Mouse (Mus musculus) intestine, embryonic 16.5 days (tissue): Measurements from ENCODE around the gene Vars. TPM values are rescaled to one million over a fixed set of nuclear protein-coding genes. Genes with fewer than 3 reads are reported as not detected.
"Not testable (repeated sequence)": the region's sequence is repeated elsewhere in the genome, so short reads cannot be mapped to it uniquely, and the experiment has no call there.

Experiments used
- ATAC-seq: fragments of 200-750 bp; cut with Nextera tagmentation; 2 replicates; pipeline ENCODE4 v1.8.0; 2017; ENCODE audit warnings: moderate TSS enrichment, moderate library complexity
- H3K27ac ChIP-seq: fragments of 300-500 bp; sonication (generic); 2 replicates; pipeline ENCODE4 v1.5.1; 2014; ENCODE audit warnings: mild to moderate bottlenecking, low read length
- H3K27me3 ChIP-seq: fragments of 300-500 bp; sonication (generic); replicated peaks from 2 replicates; pipeline ENCODE4 v1.6.1; 2014; ENCODE audit warnings: low read length, control low read depth, mixed read lengths; ENCODE audit not compliant: control insufficient read depth, insufficient read depth
- H3K36me3 ChIP-seq: fragments of 300-500 bp; sonication (generic); 2 replicates; pipeline ENCODE4 v1.6.1; 2014; ENCODE audit warnings: low read length, control low read depth; ENCODE audit not compliant: control insufficient read depth, insufficient read depth
- H3K4me1 ChIP-seq: fragments of 300-500 bp; sonication (generic); 2 replicates; pipeline ENCODE4 v1.6.1; 2014; ENCODE audit warnings: low read length, control low read depth, mixed read lengths; ENCODE audit not compliant: control insufficient read depth, insufficient read depth
- H3K4me2 ChIP-seq: fragments of 300-500 bp; sonication (generic); 2 replicates; pipeline ENCODE4 v1.6.1; 2014; ENCODE audit warnings: low read depth, low read length, control low read depth
- H3K4me3 ChIP-seq: fragments of 300-500 bp; sonication (generic); 2 replicates; pipeline ENCODE4 v1.5.1; 2014; ENCODE audit warnings: mild to moderate bottlenecking, low read length
- H3K9ac ChIP-seq: fragments of 300-500 bp; sonication (generic); 2 replicates; pipeline ENCODE4 v1.6.1; 2014; ENCODE audit warnings: low read depth, low read length
- H3K9me3 ChIP-seq: fragments of 300-500 bp; sonication (generic); 2 replicates; pipeline ENCODE4 v1.6.1; 2016; ENCODE audit warnings: low read length, control low read depth; ENCODE audit not compliant: control insufficient read depth
- WGBS: fragments of 180-500 bp; shearing (Covaris S2); extraction: QIAGEN DNeasy Blood & Tissue Kit; methylation state at CpG from one replicate; pipeline ENCODE4 v1.1.7; 2014; 5-methylcytosine and 5-hydroxymethylcytosine counted together
- polyA plus RNA-seq: library from polyadenylated mRNA; unstranded; fragments of >200 nt; fragmentation: Nextera tagmentation; extraction: Ambion mirVana; gene quantifications from 2 replicates; pipeline ENCODE4 v1.2.1, GENCODE M21; 2015

Vars gene
- polyA plus RNA-seq, 1 experiment from 2014 or later, result 112 TPM

DNA sequence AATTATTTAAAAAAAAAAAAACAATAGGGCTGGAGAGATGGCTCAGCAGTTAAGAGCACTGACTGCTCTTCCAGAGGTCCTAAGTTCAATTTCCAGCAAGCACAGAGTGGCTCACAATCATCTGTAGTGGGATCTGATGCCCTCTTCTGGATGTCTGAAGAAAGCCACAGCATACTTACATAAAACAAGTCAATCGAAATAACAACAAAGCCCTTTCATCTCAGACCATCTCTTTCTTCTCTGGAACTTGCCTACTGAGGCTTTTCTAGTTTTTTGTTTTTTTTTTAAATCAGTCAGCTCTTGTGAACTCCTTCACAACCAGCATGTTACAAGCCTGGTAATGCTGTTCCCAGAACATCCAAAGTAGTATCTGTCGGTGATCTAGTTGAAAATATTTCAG is 20.1 kb upstream of the Vars start:
- 0 out of 2 replicates have a peak, but pooled peaks cover under 1% of the 10 kb centered on the region for H3K36me3 ChIP-seq
- no peaks in the 10 kb centered on the region for H3K9me3 ChIP-seq
- no peak for ATAC-seq
- H3K4me1 ChIP-seq, result peaks cover 17% of the 10 kb centered on the region
- H3K27ac ChIP-seq, result 0 out of 2 replicates have a peak overlapping the region, but pooled peaks have one; percentile 5
- peak overlapping the region; percentile 89 for H3K4me3 ChIP-seq
- 12% methylated on average over 2 of the region's 2 CpGs for WGBS
- peak overlapping the region; percentile 96 for H3K9ac ChIP-seq
- peak overlapping the region; percentile 80 for H3K4me2 ChIP-seq
- no peaks in the 10 kb centered on the region for H3K27me3 ChIP-seq

DNA sequence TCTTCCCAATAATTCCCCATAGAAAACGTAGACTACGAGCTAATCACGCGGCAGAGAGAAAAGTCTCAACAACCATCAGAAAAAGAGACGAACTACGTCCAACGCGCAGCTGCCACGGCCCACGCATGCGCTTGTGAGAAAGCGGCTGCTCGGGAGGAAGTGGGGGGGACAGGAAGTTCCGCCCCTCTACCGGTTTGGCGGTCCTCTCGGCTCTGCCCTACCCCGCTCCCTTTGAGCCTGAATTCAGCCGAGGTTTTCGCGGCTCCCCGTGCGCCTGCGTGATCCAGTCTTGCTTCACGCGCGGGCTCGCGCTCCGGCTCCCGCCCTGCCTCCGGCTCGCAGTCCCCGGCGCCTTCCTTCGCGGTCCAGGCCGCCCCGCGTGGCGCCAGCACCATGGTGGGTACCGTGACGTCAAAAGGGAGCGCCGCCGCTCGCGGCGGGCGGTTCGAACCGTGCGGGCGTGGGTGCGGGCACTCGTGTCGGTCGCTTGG is 19.1 kb upstream of the Vars start, which contains the start of gene Lsm2:
TSS of gene Lsm2 (plus strand) at position 173 of the 491 bp plus-strand sequence.
- H3K9me3 ChIP-seq, result no peaks in the 10 kb centered on the region
- under 1% methylated on average over 58 of the region's 58 CpGs for WGBS
- peak within 1 kb of the TSS; percentile 96 for H3K9ac ChIP-seq
- peak within 1 kb of the TSS; percentile 89 for H3K4me3 ChIP-seq
- H3K27me3 ChIP-seq, result no peaks in the 10 kb centered on the region
- 0 out of 2 replicates have a peak, but pooled peaks cover 8% of the 10 kb centered on the region for H3K36me3 ChIP-seq
- ATAC-seq, result peak; percentile 94
- H3K27ac ChIP-seq, result peak within 1 kb of the TSS; percentile 99
- H3K4me1 ChIP-seq, result peaks cover 17% of the 10 kb centered on the region
- H3K4me2 ChIP-seq, result peak within 1 kb of the TSS; percentile 80

DNA sequence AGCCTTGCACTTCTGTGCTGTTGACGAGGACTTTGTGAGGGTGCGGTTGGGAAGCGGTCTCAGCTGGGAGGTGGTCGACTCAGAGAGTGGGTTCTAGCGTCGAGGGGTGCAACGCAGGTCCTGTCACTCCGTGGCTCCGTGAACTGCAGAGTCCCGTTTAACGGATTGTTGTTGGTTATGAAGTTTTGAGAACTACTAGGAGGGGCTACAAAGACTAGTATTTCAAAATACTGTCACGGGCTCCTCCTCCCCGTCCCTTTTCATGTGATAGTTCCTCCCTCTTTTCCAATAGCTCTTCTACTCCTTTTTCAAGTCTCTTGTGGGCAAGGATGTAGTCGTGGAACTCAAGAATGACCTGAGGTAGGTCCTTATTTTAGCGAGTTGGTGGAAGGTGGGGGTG is 18.5 kb upstream of the Vars start:
- Histone ChIP-seq H3K36me3 (0 out of 2 replicates have a peak, but pooled peaks cover 8% of the 10 kb centered on the region), H3K27ac (peak overlapping the region; percentile 99), H3K4me3 (peak overlapping the region; percentile 89), H3K9ac (peak overlapping the region; percentile 96), H3K9me3 (no peaks in the 10 kb centered on the region), H3K4me1 (peaks cover 17% of the 10 kb centered on the region), H3K4me2 (peak overlapping the region; percentile 80), H3K27me3 (no peaks in the 10 kb centered on the region)
- no peak; the same call in 1 of the 2 replicates for ATAC-seq
- under 1% methylated on average over 15 of the region's 15 CpGs for WGBS

DNA sequence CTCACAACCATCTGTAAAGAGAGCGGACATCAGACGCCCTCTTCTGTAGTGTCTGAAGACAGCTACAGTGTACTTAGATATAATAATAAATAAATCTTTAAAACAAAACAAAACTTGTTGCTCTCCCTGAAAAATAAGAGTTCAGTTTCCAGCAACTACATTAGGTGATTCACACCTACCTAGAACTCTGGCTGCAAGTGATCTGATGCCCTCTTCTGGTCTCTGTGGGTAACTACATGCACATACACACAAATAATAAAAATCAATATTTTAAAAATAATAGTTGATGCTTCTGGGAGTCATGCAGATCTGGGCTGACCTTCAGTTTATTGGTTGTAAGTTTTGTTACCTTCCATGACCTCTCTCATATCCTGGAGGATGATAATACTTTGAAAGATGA is 16.6 kb upstream of the Vars start:
- ATAC-seq, result no peak
- WGBS, result 72% methylated on average over 2 of the region's 2 CpGs
- H3K36me3 ChIP-seq, result 0 out of 2 replicates have a peak, but pooled peaks cover 8% of the 10 kb centered on the region
- H3K27me3 ChIP-seq, result no peaks in the 10 kb centered on the region
- H3K4me2 ChIP-seq, result no peak overlapping the region
- peaks cover 17% of the 10 kb centered on the region for H3K4me1 ChIP-seq
- H3K27ac ChIP-seq, result no peak overlapping the region
- H3K4me3 ChIP-seq, result no peak overlapping the region
- no peaks in the 10 kb centered on the region for H3K9me3 ChIP-seq
- H3K9ac ChIP-seq, result no peak overlapping the region

DNA sequence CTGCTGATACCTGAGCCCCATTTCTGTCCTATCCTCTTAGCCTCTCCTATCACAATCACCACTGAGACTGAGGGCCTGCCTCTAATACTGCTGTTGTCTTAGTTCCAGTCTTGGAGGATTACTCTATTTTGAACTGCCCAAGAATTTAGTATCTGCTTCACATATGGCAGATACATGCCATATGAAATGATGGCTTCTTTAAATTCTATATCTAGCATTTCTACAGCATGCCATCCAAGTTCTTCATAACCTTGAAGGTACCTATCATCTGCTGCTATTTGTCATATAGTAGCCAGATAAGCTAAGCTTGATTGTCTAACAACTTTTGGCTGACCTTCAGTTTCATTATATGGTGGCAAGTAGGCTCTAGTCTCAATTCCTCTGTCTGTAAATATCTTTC is 6.0 kb upstream of the Vars start:
- peaks cover 2% of the 10 kb centered on the region; the same call in 1 of the 2 replicates for H3K4me1 ChIP-seq
- no peak overlapping the region for H3K4me3 ChIP-seq
- no peaks in the 10 kb centered on the region for H3K36me3 ChIP-seq
- no peak for ATAC-seq
- H3K9me3 ChIP-seq, result no peaks in the 10 kb centered on the region
- no peaks in the 10 kb centered on the region for H3K27me3 ChIP-seq
- no peak overlapping the region for H3K4me2 ChIP-seq
- no peak overlapping the region for H3K27ac ChIP-seq
- H3K9ac ChIP-seq, result no peak overlapping the region

DNA sequence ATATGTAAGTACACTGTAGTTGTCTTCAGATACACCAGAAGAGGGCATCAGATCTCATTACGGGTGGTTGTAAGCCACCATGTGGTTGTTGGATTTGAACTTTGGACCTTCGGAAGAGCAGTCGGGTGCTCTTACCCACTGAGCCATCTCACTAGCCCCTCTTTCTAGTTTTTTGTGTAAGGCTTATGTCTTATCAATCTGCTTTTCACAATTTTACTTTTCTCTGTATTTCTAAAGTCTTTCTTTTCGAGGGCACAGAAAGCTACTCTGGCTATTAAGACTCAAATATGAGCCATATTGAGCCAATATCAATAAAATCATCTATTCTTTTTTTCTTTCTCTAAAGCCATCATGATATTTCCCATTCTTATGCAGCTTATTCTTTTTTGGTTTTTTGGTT is 5.6 kb upstream of the Vars start:
- H3K36me3 ChIP-seq, H3K27me3 ChIP-seq, H3K27ac ChIP-seq, H3K4me2 ChIP-seq, H3K9me3 ChIP-seq, H3K4me3 ChIP-seq, H3K4me1 ChIP-seq, H3K9ac ChIP-seq, ATAC-seq: not testable (repeated sequence)
- 82% methylated on average over 4 of the region's 4 CpGs for WGBS

DNA sequence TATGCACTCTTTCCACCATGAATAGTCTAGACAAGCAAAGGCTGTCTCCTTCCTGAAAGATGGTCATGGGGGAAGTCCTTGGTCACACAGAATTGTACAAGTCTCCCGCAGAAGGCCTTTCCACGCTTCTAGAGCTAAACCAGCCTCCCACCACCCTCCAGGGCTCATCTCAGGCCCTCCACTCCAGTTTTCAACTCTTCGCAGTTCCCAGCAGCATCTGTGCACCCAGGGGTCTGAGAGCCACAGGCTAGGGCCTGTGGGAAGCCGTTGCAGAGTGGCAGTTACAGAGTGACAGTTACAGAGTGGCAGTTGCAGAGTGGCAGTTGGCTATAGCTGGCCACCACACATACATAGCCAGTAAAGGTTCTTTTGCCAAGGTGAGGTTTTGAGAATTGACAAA is 4.9 kb upstream of the Vars start:
- not testable (repeated sequence) for ATAC-seq, H3K36me3 ChIP-seq, H3K9me3 ChIP-seq, H3K4me1 ChIP-seq, H3K27me3 ChIP-seq, H3K27ac ChIP-seq, H3K9ac ChIP-seq, H3K4me3 ChIP-seq, H3K4me2 ChIP-seq
- 95% methylated on average over 4 of the region's 4 CpGs for WGBS

DNA sequence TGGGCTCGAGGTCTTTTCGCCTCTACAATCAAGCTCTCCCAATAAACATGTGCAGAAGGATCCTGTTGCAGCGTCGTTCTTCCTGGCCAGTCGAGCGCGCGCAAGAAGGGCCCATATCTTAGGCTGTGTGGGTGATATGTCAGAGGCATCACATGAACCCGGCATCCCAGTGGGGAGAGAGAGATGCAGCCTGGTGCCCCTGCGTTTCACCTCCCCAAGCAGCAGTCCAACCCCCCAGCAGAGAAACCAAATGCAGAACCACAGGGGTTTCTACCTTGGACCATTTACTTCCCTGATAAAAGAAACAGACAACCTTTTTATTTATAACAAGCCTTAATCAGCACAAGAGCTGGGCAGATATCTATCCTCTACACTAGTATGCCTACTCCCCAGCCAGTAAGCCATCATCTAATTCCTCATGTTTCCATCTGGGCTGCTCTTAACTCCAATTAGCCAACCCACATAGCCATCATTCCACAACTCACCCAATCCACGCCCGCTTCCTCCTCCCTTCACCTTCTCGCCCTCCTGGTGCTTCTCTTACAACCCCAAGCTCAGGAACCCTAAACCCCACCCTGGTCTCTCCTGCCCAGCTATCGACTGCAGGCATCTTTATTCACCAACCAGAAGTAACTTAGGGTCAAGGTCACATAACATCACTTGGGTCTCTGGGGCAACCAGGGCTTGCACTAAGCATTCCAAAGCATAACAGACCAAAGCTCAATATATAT is 4.2 kb upstream of the Vars start:
- H3K4me3 ChIP-seq, result no peak overlapping the region
- no peak for ATAC-seq
- 0 out of 2 replicates have a peak overlapping the region, but pooled peaks have one; percentile 9 for H3K4me2 ChIP-seq
- 87% methylated on average over 12 of the region's 14 CpGs for WGBS
- H3K9me3 ChIP-seq, result no peaks in the 10 kb centered on the region
- H3K27ac ChIP-seq, result no peak overlapping the region
- no peaks in the 10 kb centered on the region for H3K27me3 ChIP-seq
- H3K4me1 ChIP-seq, result peaks cover 4% of the 10 kb centered on the region; the same call in 1 of the 2 replicates
- H3K9ac ChIP-seq, result no peak overlapping the region
- no peaks in the 10 kb centered on the region for H3K36me3 ChIP-seq

DNA sequence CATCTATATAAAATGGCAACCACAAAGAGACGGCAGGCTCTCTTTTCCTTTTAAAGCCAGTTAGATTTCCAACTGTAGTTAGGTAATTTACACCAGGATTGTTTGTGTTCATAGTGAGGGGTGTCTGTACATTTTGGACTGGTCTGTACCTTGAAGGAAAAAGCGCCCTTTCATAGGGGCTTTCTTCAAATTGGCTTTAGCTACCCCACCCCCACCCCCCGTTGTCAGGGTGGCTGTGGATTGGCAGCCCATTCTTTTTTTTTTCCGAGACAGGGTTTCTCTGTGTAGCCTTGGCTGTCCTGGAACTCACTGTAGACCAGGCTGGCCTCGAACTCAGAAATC is 3.7 kb upstream of the Vars start:
- no peak overlapping the region for H3K4me2 ChIP-seq
- no peak overlapping the region for H3K27ac ChIP-seq
- H3K9me3 ChIP-seq, result no peaks in the 10 kb centered on the region
- H3K27me3 ChIP-seq, result no peaks in the 10 kb centered on the region
- 86% methylated on average over 5 of the region's 5 CpGs for WGBS
- no peak overlapping the region for H3K4me3 ChIP-seq
- H3K9ac ChIP-seq, result no peak overlapping the region
- peaks cover 4% of the 10 kb centered on the region; the same call in 1 of the 2 replicates for H3K4me1 ChIP-seq
- H3K36me3 ChIP-seq, result no peaks in the 10 kb centered on the region
- ATAC-seq, result no peak
